Mouse (Mus musculus) cortical plate, adult 2 months (tissue): ENCODE measurements at regions not wholly inside any gene's neighbourhood (a gene's known extent, or its start where the extent isn't known, plus 50 kb on each side); places are given as distances from the start of the nearest gene placed in this dataset.

Experiments used
- CTCF ChIP-seq: fragments of 200-500 bp; IDR thresholded peaks from 2 replicates; pipeline ENCODE4 v1.5.1; 2011; ENCODE audit warnings: mild to moderate bottlenecking, control low read depth, low read length; ENCODE audit not compliant: insufficient read depth; ENCODE audit errors: extremely low read depth
- POLR2A ChIP-seq: fragments of 200-500 bp; IDR thresholded peaks from 2 replicates; pipeline ENCODE4 v1.6.1; 2011; ENCODE audit warnings: mild to moderate bottlenecking, low read length, control low read depth; ENCODE audit not compliant: insufficient read depth; ENCODE audit errors: extremely low read depth

- TF ChIP-seq CTCF = no peak
- TF ChIP-seq POLR2A = no peak
These were observed 211.3 kb downstream of the Stk31 start for GRCm38 (mm10) chr6:49606626-49607158.
